Mouse (Mus musculus) intestine, embryonic 15.5 days (tissue): ENCODE data around the gene Dtx3. TPM values are rescaled to one million over a fixed set of nuclear protein-coding genes. Genes with fewer than 3 reads are reported as not detected.
"Not testable (repeated sequence)": the region's sequence is repeated elsewhere in the genome, so short reads cannot be mapped to it uniquely, and the experiment has no call there.

ENCODE experiments used
- ATAC-seq: fragments of 200-750 bp; cut with Nextera tagmentation; 2 replicates; pipeline ENCODE4 v1.8.0; 2017; ENCODE audit warnings: moderate TSS enrichment, moderate library complexity
- H3K27ac ChIP-seq: fragments of 300-500 bp; sonication (generic); 2 replicates; pipeline ENCODE4 v1.5.1; 2015; ENCODE audit warnings: mild to moderate bottlenecking, inconsistent platforms
- H3K27me3 ChIP-seq: fragments of 300-500 bp; sonication (generic); replicated peaks from 2 replicates; pipeline ENCODE4 v1.6.1; 2015; ENCODE audit warnings: inconsistent platforms
- H3K36me3 ChIP-seq: fragments of 300-500 bp; sonication (generic); 2 replicates; pipeline ENCODE4 v1.6.1; 2015; ENCODE audit warnings: inconsistent platforms
- H3K4me1 ChIP-seq: fragments of 300-500 bp; sonication (generic); replicated peaks from 2 replicates; pipeline ENCODE4 v1.6.1; 2015; ENCODE audit warnings: inconsistent platforms
- H3K4me2 ChIP-seq: fragments of 300-500 bp; sonication (generic); replicated peaks from 2 replicates; pipeline ENCODE4 v1.6.1; 2015; ENCODE audit warnings: mild to moderate bottlenecking, inconsistent platforms
- H3K4me3 ChIP-seq: fragments of 300-500 bp; sonication (generic); replicated peaks from 2 replicates; pipeline ENCODE4 v1.5.1; 2015; ENCODE audit warnings: inconsistent platforms
- H3K9ac ChIP-seq: fragments of 300-500 bp; sonication (generic); 2 replicates; pipeline ENCODE4 v1.6.1; 2015; ENCODE audit warnings: inconsistent platforms
- H3K9me3 ChIP-seq: fragments of 300-500 bp; sonication (generic); 2 replicates; pipeline ENCODE4 v1.6.1; 2016; ENCODE audit warnings: inconsistent platforms
- WGBS: fragments of 180-500 bp; shearing (Covaris S2); methylation state at CpG from one replicate; pipeline ENCODE4 v1.1.7; 2015; 5-methylcytosine and 5-hydroxymethylcytosine counted together
- polyA plus RNA-seq: library from polyadenylated mRNA; unstranded; fragments of >200 nt; fragmentation: Nextera tagmentation; extraction: Ambion mirVana; gene quantifications from 2 replicates; pipeline ENCODE4 v1.2.1, GENCODE M21; 2015

Gene Dtx3
- polyA plus RNA-seq, 1 experiment from 2014 or later = 70.6 TPM

DNA sequence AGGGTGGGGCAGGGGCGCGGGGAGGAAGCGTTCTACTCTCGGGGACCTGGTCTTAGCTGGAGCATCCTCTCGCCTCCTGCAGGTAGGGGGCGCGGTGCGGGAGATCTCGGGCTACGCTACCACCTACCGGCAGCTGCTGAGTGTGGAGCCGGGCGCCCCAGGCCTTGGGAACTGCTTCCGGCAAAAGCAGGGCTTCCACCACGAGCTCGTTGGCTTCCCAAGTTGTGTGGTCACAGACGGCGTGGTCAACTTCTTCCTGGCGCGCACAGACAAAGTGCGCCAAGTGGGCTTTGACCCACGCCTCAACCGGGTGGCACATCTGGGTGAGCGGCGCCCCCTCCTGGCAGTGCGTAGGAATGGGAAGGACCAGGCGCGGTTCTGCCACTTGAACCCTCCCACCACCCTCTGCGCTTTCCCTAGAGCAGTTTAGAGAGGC is 24.7 kb downstream of the Dtx3 start:
- H3K4me2 ChIP-seq = peak overlapping the region; percentile 77
- WGBS = 3% methylated on average over 29 of the region's 29 CpGs
- H3K36me3 ChIP-seq = no peaks in the 10 kb centered on the region; the same call in 1 of the 2 replicates
- peak overlapping the region; percentile 17; the same call in 1 of the 2 replicates for H3K9ac ChIP-seq
- peaks cover 31% of the 10 kb centered on the region for H3K27me3 ChIP-seq
- no peak overlapping the region for H3K27ac ChIP-seq
- peaks cover 21% of the 10 kb centered on the region for H3K4me1 ChIP-seq
- no peaks in the 10 kb centered on the region for H3K9me3 ChIP-seq
- ATAC-seq = peak; percentile 70
- peak overlapping the region; percentile 38 for H3K4me3 ChIP-seq

DNA sequence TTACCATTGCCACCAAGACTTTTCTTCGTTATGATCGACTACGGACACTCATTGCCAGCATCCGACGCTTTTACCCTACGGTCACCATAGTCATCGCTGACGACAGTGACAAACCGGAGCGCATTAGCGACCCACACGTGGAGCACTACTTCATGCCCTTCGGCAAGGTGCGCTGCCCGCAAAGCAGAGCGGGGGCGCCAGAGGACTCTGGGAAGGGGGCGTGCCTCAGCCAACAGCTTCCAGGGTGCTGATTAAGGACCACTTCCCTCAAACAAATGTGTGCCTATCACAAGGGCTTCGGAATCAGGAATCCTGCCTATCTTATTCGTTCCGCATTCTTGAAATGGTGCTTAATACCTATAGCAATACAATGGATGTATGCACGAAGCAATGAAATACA is 25.5 kb downstream of the Dtx3 start:
- H3K9ac ChIP-seq = 0 out of 2 replicates have a peak overlapping the region, but pooled peaks have one; percentile 17
- 14% methylated on average over 22 of the region's 22 CpGs for WGBS
- no peak overlapping the region for H3K27ac ChIP-seq
- H3K4me3 ChIP-seq = peak overlapping the region; percentile 38
- no peaks in the 10 kb centered on the region; the same call in 1 of the 2 replicates for H3K36me3 ChIP-seq
- peaks cover 34% of the 10 kb centered on the region for H3K27me3 ChIP-seq
- no peaks in the 10 kb centered on the region for H3K9me3 ChIP-seq
- peaks cover 25% of the 10 kb centered on the region for H3K4me1 ChIP-seq
- peak overlapping the region; percentile 77 for H3K4me2 ChIP-seq
- no peak for ATAC-seq

DNA sequence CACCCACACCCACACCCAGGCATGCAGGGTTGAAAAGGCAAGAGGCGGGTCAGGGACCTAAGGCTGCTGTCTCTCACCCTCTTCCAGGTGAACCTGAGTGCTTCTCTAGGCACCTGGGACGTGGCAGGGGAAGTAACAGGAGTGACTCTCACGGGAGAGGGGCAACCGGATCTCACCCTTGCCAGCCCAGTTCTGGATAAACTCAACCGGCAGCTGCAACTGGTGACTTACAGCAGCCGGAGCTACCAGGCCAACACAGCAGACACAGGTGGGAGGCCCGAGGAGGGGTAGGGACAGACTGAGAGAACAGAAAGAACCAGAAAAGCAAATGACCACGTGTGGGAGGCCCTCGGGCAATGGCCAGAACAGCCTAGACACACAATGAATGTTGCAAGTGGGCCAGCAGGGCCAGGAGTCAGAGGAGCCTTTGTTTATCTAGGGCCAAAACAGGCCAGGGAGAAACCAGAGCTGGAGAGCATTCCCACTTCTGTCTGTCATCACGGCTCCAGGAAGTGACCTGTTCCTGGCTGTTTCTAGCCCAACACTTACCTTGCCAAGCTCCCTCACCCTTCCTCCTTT is 27.8 kb downstream of the Dtx3 start:
- peak overlapping the region; percentile 65 for H3K27ac ChIP-seq
- no peaks in the 10 kb centered on the region; the same call in 1 of the 2 replicates for H3K36me3 ChIP-seq
- peak overlapping the region; percentile 66 for H3K4me3 ChIP-seq
- H3K4me1 ChIP-seq = peaks cover 25% of the 10 kb centered on the region
- 21% methylated on average over 10 of the region's 10 CpGs for WGBS
- no peaks in the 10 kb centered on the region for H3K9me3 ChIP-seq
- H3K9ac ChIP-seq = peak overlapping the region; percentile 62; the same call in 1 of the 2 replicates
- peaks cover 34% of the 10 kb centered on the region for H3K27me3 ChIP-seq
- peak overlapping the region; percentile 99 for H3K4me2 ChIP-seq
- ATAC-seq = no peak

DNA sequence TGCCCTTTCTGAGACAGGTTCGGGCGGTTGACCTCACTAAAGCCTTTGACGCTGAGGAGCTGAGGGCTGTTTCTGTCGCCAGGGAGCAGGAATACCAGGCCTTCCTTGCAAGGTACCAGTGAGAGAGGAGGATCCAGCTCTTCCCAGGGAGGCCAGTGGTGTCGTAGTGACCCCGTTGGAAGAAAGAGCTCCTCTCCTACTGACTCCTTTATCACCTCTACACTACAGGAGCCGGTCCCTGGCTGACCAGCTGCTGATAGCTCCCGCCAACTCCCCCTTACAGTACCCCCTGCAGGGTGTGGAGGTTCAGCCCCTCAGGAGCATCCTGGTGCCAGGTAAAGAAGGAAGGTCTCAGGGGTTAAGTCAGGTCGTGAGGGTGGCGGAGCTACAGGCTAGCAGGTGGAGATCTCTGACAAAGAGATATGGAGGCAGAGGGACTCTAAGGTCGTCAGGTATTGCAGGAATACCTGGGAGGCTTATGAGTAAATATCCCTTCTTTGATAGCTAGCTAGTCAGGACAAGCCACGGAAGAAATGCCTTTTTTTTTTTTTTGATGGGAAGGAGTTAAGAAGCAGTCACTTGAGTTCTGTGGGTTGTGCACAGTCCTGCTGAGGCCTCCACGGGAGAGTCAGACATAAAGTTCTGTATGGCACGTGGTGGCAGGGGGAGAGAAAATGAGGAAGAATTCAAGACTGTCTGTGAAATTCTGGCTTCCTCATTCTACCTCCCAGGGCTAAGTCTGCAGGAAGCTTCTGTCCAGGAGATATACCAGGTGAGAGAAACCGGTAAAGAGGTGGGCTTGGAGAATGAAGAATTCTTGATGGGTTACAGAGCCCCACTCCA is 28.5 kb downstream of the Dtx3 start:
- WGBS = 26% methylated on average over 15 of the region's 15 CpGs
- no peaks in the 10 kb centered on the region for H3K9me3 ChIP-seq
- H3K4me3 ChIP-seq = peak overlapping the region; percentile 66
- H3K36me3 ChIP-seq = no peaks in the 10 kb centered on the region; the same call in 1 of the 2 replicates
- peak overlapping the region; percentile 99 for H3K4me2 ChIP-seq
- H3K9ac ChIP-seq = peak overlapping the region; percentile 62
- H3K27ac ChIP-seq = peak overlapping the region; percentile 84
- H3K27me3 ChIP-seq = peaks cover 34% of the 10 kb centered on the region
- peaks cover 25% of the 10 kb centered on the region for H3K4me1 ChIP-seq
- ATAC-seq = no peak

DNA sequence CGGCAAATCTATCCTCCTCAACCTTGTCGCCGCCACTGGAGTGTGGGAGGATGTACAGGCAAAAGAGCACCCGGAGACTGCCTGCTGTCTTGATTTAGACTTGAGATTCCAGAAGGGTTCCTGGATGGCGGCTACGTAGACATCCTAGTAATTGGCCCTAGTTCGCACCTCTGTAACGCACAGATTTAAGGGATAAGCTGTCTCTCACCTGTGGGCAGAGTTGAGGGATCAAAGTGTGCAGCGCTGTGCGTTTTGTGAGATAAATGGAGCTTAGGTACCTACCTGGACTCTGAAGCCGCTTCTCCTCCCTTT is 29.2 kb downstream of the Dtx3 start:
- Histone ChIP-seq H3K9ac (peak overlapping the region; percentile 62), H3K4me1 (peaks cover 25% of the 10 kb centered on the region), H3K27me3 (peaks cover 34% of the 10 kb centered on the region), H3K9me3 (no peaks in the 10 kb centered on the region), H3K36me3 (no peaks in the 10 kb centered on the region), H3K4me2 (peak overlapping the region; percentile 99), H3K4me3 (peak overlapping the region; percentile 66), H3K27ac (peak overlapping the region; percentile 84)
- ATAC-seq = no peak
- WGBS = 3% methylated on average over 11 of the region's 11 CpGs

DNA sequence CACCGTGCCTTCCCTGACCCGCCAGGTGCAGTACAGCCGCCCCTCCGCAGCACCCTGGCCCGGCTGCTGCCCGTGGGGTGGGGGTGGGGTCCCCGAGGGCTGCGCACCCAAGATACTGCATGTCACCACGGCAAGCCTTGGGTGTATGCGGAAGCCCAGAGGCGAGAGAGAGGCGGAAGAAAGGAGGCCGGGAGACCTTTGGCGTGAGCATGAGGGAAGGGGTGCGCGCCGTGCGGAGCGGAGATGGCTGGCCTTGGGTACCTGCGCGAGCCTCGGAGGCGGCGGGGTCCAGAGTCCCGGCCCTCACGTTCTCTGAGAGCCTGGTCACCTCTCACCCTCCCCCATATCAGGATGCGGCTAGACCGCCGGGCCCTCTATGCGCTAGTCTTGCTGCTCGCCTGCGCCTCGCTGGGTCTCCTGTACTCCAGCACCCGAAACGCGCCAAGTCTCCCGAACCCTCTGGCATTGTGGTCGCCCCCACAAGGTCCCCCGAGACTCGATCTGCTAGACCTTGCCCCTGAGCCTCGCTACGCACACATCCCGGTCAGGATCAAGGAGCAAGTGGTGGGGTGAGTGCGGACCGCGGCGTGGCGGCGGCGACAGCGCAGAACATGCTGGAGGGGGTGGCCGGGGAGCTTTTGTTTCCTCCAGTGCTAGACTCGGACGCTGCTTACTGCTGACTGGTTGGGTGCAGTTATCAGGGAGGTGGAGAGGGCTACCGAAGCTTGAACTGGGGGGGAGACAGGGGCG is 29.7 kb downstream of the Dtx3 start:
- Histone ChIP-seq H3K9me3 (no peaks in the 10 kb centered on the region), H3K9ac (peak overlapping the region; percentile 62), H3K27ac (peak overlapping the region; percentile 84), H3K4me1 (peaks cover 22% of the 10 kb centered on the region), H3K4me2 (peak overlapping the region; percentile 99), H3K4me3 (peak overlapping the region; percentile 66), H3K36me3 (no peaks in the 10 kb centered on the region), H3K27me3 (peaks cover 34% of the 10 kb centered on the region)
- peak; percentile 60 for ATAC-seq
- under 1% methylated on average over 56 of the region's 56 CpGs for WGBS

DNA sequence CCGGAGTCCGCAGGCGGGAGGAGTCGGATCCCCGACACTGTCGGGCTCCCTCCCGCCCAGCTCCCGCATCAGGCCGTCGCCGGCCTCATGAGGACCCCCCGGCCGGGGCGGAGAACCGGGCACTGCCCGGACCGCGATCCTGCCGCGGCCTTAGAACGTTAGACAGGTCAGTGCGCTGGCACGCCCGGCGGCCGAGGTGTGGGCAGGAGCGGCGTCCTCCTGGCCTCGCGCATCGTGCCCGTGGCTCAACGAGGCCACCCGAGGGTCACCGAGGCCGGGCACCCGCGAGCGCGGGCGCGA is 30.2 kb downstream of the Dtx3 start:
- peak; percentile 48 for ATAC-seq

DNA sequence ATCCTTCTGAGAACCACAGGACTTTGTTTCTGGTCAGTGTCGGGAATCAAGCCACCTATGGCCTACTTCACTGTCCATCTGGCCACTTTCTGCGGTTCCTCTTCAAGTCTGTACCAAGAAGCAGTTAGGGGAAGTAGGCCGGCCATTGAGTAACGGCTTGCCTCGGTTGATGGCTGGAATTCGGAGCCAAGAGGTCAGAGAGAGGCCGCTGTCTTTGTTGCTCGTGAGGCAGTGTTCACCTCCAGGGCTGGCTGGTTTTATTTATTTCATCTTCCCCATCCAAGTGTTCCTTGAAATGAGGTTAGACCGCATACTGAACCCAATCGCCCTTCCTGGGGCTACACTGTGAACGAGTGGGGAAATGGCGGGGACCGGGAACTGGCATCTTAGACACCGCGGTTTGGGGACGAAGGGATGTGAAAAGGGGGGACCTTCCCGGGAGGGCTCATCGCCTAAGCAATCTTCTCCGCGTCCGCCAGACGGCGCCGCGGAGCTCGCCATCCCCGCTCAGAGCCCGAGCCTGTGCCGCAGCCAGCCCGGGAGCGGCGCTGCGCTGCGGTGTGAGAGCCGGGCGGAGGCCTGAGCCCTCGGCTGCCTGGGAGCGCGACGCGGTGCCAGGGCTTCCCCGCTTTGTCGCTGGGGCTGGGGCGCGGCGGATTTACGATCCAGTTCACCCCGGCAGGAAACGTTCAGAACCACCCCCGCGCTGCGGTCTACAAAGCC is 30.7 kb downstream of the Dtx3 start, which contains the start of gene B4galnt1:
TSS of gene B4galnt1 (plus strand) at position 595 of the 723 bp plus-strand sequence.
- WGBS = 2% methylated on average over 52 of the region's 52 CpGs
- Histone ChIP-seq H3K4me1 (peaks cover 11% of the 10 kb centered on the region), H3K4me2 (peak within 1 kb of the TSS; percentile 99), H3K36me3 (no peaks in the 10 kb centered on the region), H3K27me3 (peaks cover 25% of the 10 kb centered on the region), H3K4me3 (peak within 1 kb of the TSS; percentile 66), H3K27ac (peak within 1 kb of the TSS; percentile 84), H3K9ac (peak within 1 kb of the TSS; percentile 62), H3K9me3 (no peaks in the 10 kb centered on the region)
- peak; percentile 83 for ATAC-seq

More for the DNA sequence above, 30.2 kb downstream of the Dtx3 start:
- H3K36me3 ChIP-seq = no peaks in the 10 kb centered on the region
- H3K27ac ChIP-seq = peak overlapping the region; percentile 84
- peak overlapping the region; percentile 99 for H3K4me2 ChIP-seq
- H3K9me3 ChIP-seq = no peaks in the 10 kb centered on the region
- peaks cover 17% of the 10 kb centered on the region for H3K4me1 ChIP-seq
- under 1% methylated on average over 42 of the region's 42 CpGs for WGBS
- peaks cover 29% of the 10 kb centered on the region for H3K27me3 ChIP-seq
- peak overlapping the region; percentile 66 for H3K4me3 ChIP-seq
- peak overlapping the region; percentile 62 for H3K9ac ChIP-seq

DNA sequence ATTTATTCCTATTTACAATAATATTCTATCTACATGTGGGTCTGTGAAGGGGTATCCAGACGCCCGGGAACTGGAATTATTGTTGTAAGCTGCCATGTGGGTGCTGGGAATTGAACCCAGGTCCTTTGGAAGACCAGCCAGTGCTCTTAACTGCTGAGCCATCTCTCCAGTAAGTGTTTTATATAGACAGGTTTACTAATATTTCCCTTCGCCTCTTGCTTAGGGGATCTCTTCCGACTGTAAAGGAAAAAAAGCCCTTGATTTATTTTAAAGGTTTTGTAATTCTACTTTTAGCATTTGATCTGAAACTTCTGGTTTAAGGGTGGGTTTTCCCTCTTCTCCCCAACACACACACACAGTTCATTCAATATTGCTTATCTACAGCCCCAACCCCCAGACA is 31.3 kb downstream of the Dtx3 start:
- ATAC-seq = no peak
- 90% methylated on average over 4 of the region's 4 CpGs for WGBS
- Histone ChIP-seq H3K9me3 (no peaks in the 10 kb centered on the region), H3K27ac (no peak overlapping the region), H3K4me1 (peaks cover 10% of the 10 kb centered on the region), H3K4me2 (no peak overlapping the region; the same call in 1 of the 2 replicates), H3K27me3 (peaks cover 19% of the 10 kb centered on the region), H3K36me3 (no peaks in the 10 kb centered on the region), H3K9ac (no peak overlapping the region), H3K4me3 (no peak overlapping the region)

DNA sequence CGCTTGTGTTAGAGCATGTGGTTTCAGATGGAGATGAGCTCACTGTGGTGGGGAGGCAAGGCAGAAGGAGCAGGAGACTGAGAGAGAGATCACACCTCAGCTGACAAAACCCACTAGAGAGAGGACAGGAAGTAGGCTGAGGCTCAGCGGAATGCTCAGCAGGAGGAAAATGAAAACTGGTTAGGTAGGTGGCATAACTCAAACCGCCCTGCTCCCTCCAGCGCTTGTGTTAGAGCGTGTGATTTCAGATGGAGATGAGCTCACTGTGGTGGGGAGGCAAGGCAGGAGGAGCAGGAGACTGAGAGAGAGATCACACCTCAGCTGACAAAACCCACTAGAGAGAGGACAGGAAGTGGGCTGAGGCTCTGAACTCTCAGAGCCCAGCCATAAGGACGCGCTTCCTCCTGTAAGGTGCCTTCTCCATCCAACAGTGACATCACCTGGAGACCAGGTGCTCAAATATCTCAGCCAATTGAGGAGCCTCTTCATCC is 32.7 kb downstream of the Dtx3 start:
- H3K9ac ChIP-seq, H3K9me3 ChIP-seq, ATAC-seq, H3K4me3 ChIP-seq, H3K27ac ChIP-seq, H3K4me2 ChIP-seq, H3K4me1 ChIP-seq, H3K36me3 ChIP-seq: not testable (repeated sequence)
- 45% methylated on average over 7 of the region's 7 CpGs for whole genome bisulfite sequencing
- peaks cover 14% of the 10 kb centered on the region for H3K27me3 ChIP-seq

DNA sequence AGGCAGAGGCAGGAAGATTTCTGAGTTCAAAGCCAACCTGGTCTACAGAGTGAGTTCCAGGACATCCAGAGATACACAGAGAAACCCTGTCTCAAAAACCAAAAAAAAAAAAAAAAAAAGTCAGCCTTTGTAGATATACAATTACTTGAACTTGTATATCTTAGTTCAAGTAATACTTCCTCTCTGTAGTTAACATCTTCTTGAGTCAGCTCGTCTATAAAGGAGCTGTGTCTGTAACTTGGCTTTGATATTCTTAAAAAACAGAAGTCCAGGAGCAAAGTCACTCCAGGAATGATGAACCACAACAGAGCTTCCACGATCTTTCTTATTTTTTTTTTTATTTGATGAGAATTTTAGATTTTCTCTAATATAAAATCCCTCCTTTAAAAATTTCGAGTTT is 34.8 kb downstream of the Dtx3 start:
- Histone ChIP-seq H3K4me2 (no peak overlapping the region), H3K27ac (no peak overlapping the region), H3K4me3 (no peak overlapping the region), H3K9ac (no peak overlapping the region), H3K4me1 (peaks cover 4% of the 10 kb centered on the region), H3K9me3 (no peaks in the 10 kb centered on the region), H3K36me3 (no peaks in the 10 kb centered on the region), H3K27me3 (peaks cover 2% of the 10 kb centered on the region; the same call in 1 of the 2 replicates)
- ATAC-seq = no peak
- WGBS = 73% methylated on average over 3 of the region's 3 CpGs
